Mouse (Mus musculus) hindbrain, embryonic 15.5 days (tissue): ENCODE data around the gene Trir. TPM values are rescaled to one million over a fixed set of nuclear protein-coding genes. Genes with fewer than 3 reads are reported as not detected.

Experiments
- ATAC-seq: fragments of 200-750 bp; cut with Nextera tagmentation; 2 replicates; pipeline ENCODE4 v1.8.0; 2017; ENCODE audit warnings: low read depth, moderate number of reproducible peaks, moderate TSS enrichment; ENCODE audit not compliant: low FRiP score
- H3K27ac ChIP-seq: fragments of 300-500 bp; sonication (generic); replicated peaks from 2 replicates; pipeline ENCODE4 v1.5.1; 2015; ENCODE audit warnings: mild to moderate bottlenecking, inconsistent platforms
- H3K27me3 ChIP-seq: fragments of 300-500 bp; sonication (generic); 2 replicates; pipeline ENCODE4 v1.6.1; 2015; ENCODE audit warnings: control low read depth, inconsistent platforms
- H3K36me3 ChIP-seq: fragments of 300-500 bp; sonication (generic); 2 replicates; pipeline ENCODE4 v1.6.1; 2015; ENCODE audit warnings: control low read depth, inconsistent platforms
- H3K4me1 ChIP-seq: fragments of 300-500 bp; sonication (generic); replicated peaks from 2 replicates; pipeline ENCODE4 v1.6.1; 2015; ENCODE audit warnings: control low read depth, inconsistent platforms
- H3K4me2 ChIP-seq: fragments of 300-500 bp; sonication (generic); 2 replicates; pipeline ENCODE4 v1.6.1; 2015; ENCODE audit warnings: moderate library complexity, mild to moderate bottlenecking, inconsistent platforms
- H3K4me3 ChIP-seq: fragments of 300-500 bp; sonication (generic); 2 replicates; pipeline ENCODE4 v1.5.1; 2015; ENCODE audit warnings: mild to moderate bottlenecking, inconsistent platforms
- H3K9ac ChIP-seq: fragments of 300-500 bp; sonication (generic); 2 replicates; pipeline ENCODE4 v1.6.1; 2015; ENCODE audit warnings: inconsistent platforms
- H3K9me3 ChIP-seq: fragments of 300-500 bp; sonication (generic); 2 replicates; pipeline ENCODE4 v1.6.1; 2016; ENCODE audit warnings: control low read depth, inconsistent platforms
- WGBS: fragments of 180-500 bp; shearing (Covaris S2); methylation state at CpG from one replicate; pipeline ENCODE4 v1.1.7; 2015; 5-methylcytosine and 5-hydroxymethylcytosine counted together
- polyA plus RNA-seq: library from polyadenylated mRNA; unstranded; fragments of >200 nt; fragmentation: Nextera tagmentation; extraction: Ambion mirVana; gene quantifications from 2 replicates; pipeline ENCODE4 v1.2.1, GENCODE M21; 2015

Gene Trir
- polyA plus RNA-seq, 1 experiment from 2014 or later, result 132 TPM

GRCm38 (mm10) chr8:85059879-85060616 is 33.4 kb downstream of the Trir start, which contains the start of gene Fbxw9:
Gene Fbxw9 (plus strand): TSS chr8:85060055.
- H3K36me3 ChIP-seq, result peaks cover 25% of the 10 kb centered on the region
- ATAC-seq, result peak; percentile 92
- peak within 1 kb of the TSS; percentile 92 for H3K9ac ChIP-seq
- peak within 1 kb of the TSS; percentile 77 for H3K4me2 ChIP-seq
- peaks cover 26% of the 10 kb centered on the region for H3K4me1 ChIP-seq
- no peaks in the 10 kb centered on the region for H3K9me3 ChIP-seq
- WGBS, result under 1% methylated on average over 52 of the region's 53 CpGs
- H3K27me3 ChIP-seq, result no peaks in the 10 kb centered on the region
- H3K27ac ChIP-seq, result peak within 1 kb of the TSS; percentile 85
- H3K4me3 ChIP-seq, result peak within 1 kb of the TSS; percentile 97

- 97% methylated on average over 4 of the region's 4 CpGs for WGBS
- H3K9ac ChIP-seq, result no peak overlapping the region
- H3K27ac ChIP-seq, result no peak overlapping the region
- no peaks in the 10 kb centered on the region for H3K27me3 ChIP-seq
- H3K4me1 ChIP-seq, result peaks cover 26% of the 10 kb centered on the region
- no peak for ATAC-seq
- no peak overlapping the region for H3K4me3 ChIP-seq
- H3K9me3 ChIP-seq, result no peaks in the 10 kb centered on the region
- no peak overlapping the region for H3K4me2 ChIP-seq
- H3K36me3 ChIP-seq, result peaks cover 28% of the 10 kb centered on the region
Measured at GRCm38 (mm10) chr8:85062603-85063002, 36.0 kb downstream of the Trir start.

GRCm38 (mm10) chr8:85065213-85065612 is 38.6 kb downstream of the Trir start:
- H3K4me2 ChIP-seq, result no peak overlapping the region
- 34% methylated on average over 2 of the region's 2 CpGs for WGBS
- H3K36me3 ChIP-seq, result peaks cover 30% of the 10 kb centered on the region
- no peak for ATAC-seq
- no peaks in the 10 kb centered on the region for H3K27me3 ChIP-seq
- no peaks in the 10 kb centered on the region for H3K9me3 ChIP-seq
- no peak overlapping the region for H3K27ac ChIP-seq
- peaks cover 22% of the 10 kb centered on the region for H3K4me1 ChIP-seq
- no peak overlapping the region for H3K9ac ChIP-seq
- H3K4me3 ChIP-seq, result no peak overlapping the region

- no peak overlapping the region for H3K9ac ChIP-seq
- H3K4me1 ChIP-seq, result peaks cover 13% of the 10 kb centered on the region
- 97% methylated on average over 2 of the region's 2 CpGs for WGBS
- H3K4me3 ChIP-seq, result no peak overlapping the region
- no peak overlapping the region for H3K4me2 ChIP-seq
- no peaks in the 10 kb centered on the region for H3K27me3 ChIP-seq
- H3K27ac ChIP-seq, result no peak overlapping the region
- H3K36me3 ChIP-seq, result peaks cover 30% of the 10 kb centered on the region
- ATAC-seq, result no peak
- H3K9me3 ChIP-seq, result no peaks in the 10 kb centered on the region
Measured at GRCm38 (mm10) chr8:85067155-85067554, 40.5 kb downstream of the Trir start.

- Histone ChIP-seq H3K27ac (no peak within 1 kb of the TSS), H3K9me3 (no peaks in the 10 kb centered on the region), H3K36me3 (peaks cover 30% of the 10 kb centered on the region), H3K9ac (no peak within 1 kb of the TSS), H3K4me2 (no peak within 1 kb of the TSS), H3K4me1 (peaks cover 17% of the 10 kb centered on the region), H3K4me3 (no peak within 1 kb of the TSS), H3K27me3 (no peaks in the 10 kb centered on the region)
- no peak for ATAC-seq
Measured at GRCm38 (mm10) chr8:85067982-85068381, 41.4 kb downstream of the Trir start, which contains the start of gene Gm5741. Gene Gm5741 (minus strand): TSS chr8:85067982.

GRCm38 (mm10) chr8:85071041-85071440 is 44.4 kb downstream of the Trir start:
- no peak overlapping the region for H3K9ac ChIP-seq
- H3K27ac ChIP-seq, result peak overlapping the region; percentile 95

GRCm38 (mm10) chr8:85071514-85072281 is 45.1 kb downstream of the Trir start, which contains the start of gene Dhps:
Gene Dhps (plus strand): TSS chr8:85071757.
- peak within 1 kb of the TSS; percentile 95 for H3K27ac ChIP-seq
- peak; percentile 89 for ATAC-seq
- H3K27me3 ChIP-seq, result no peaks in the 10 kb centered on the region
- H3K4me3 ChIP-seq, result peak within 1 kb of the TSS; percentile 90
- H3K4me1 ChIP-seq, result peaks cover 21% of the 10 kb centered on the region
- H3K36me3 ChIP-seq, result peaks cover 38% of the 10 kb centered on the region
- H3K9ac ChIP-seq, result peak within 1 kb of the TSS; percentile 79
- no peaks in the 10 kb centered on the region for H3K9me3 ChIP-seq
- under 1% methylated on average over 68 of the region's 68 CpGs for WGBS
- peak within 1 kb of the TSS; percentile 79 for H3K4me2 ChIP-seq

More at GRCm38 (mm10) chr8:85071041-85071440, 44.4 kb downstream of the Trir start:
- Histone ChIP-seq H3K4me1 (peaks cover 21% of the 10 kb centered on the region), H3K27me3 (no peaks in the 10 kb centered on the region), H3K4me2 (peak overlapping the region; percentile 79), H3K4me3 (peak overlapping the region; percentile 90), H3K9me3 (no peaks in the 10 kb centered on the region), H3K36me3 (peaks cover 38% of the 10 kb centered on the region)
- WGBS, result 82% methylated on average over 5 of the region's 5 CpGs
- ATAC-seq, result no peak

GRCm38 (mm10) chr8:85072364-85072929 is 45.8 kb downstream of the Trir start:
- ATAC-seq, result no peak
- peak overlapping the region; percentile 79 for H3K9ac ChIP-seq
- peak overlapping the region; percentile 90 for H3K4me3 ChIP-seq
- peaks cover 38% of the 10 kb centered on the region for H3K36me3 ChIP-seq
- H3K4me1 ChIP-seq, result peaks cover 21% of the 10 kb centered on the region
- H3K27ac ChIP-seq, result peak overlapping the region; percentile 95
- 43% methylated on average over 9 of the region's 9 CpGs for WGBS
- peak overlapping the region; percentile 79 for H3K4me2 ChIP-seq
- H3K9me3 ChIP-seq, result no peaks in the 10 kb centered on the region
- no peaks in the 10 kb centered on the region for H3K27me3 ChIP-seq

- H3K4me2 ChIP-seq, result peak overlapping the region; percentile 79; the same call in 1 of the 2 replicates
- no peaks in the 10 kb centered on the region for H3K27me3 ChIP-seq
- H3K9ac ChIP-seq, result no peak overlapping the region
- peaks cover 40% of the 10 kb centered on the region for H3K36me3 ChIP-seq
- H3K4me1 ChIP-seq, result peaks cover 21% of the 10 kb centered on the region
- WGBS, result 95% methylated on average over 15 of the region's 15 CpGs
- ATAC-seq, result no peak
- H3K27ac ChIP-seq, result no peak overlapping the region
- H3K4me3 ChIP-seq, result no peak overlapping the region
- no peaks in the 10 kb centered on the region for H3K9me3 ChIP-seq
Measured at GRCm38 (mm10) chr8:85073041-85073612, 46.5 kb downstream of the Trir start.

- Histone ChIP-seq H3K4me2 (no peak overlapping the region), H3K27ac (no peak overlapping the region), H3K36me3 (peaks cover 47% of the 10 kb centered on the region), H3K4me1 (peaks cover 21% of the 10 kb centered on the region), H3K4me3 (no peak overlapping the region), H3K9me3 (no peaks in the 10 kb centered on the region), H3K9ac (no peak overlapping the region), H3K27me3 (no peaks in the 10 kb centered on the region)
- no peak for ATAC-seq
- WGBS, result 89% methylated on average over 10 of the region's 10 CpGs
Measured at GRCm38 (mm10) chr8:85074167-85074566, 47.5 kb downstream of the Trir start.

- Histone ChIP-seq H3K27ac (no peak overlapping the region), H3K9ac (no peak overlapping the region), H3K4me1 (peaks cover 24% of the 10 kb centered on the region), H3K36me3 (peaks cover 47% of the 10 kb centered on the region), H3K27me3 (no peaks in the 10 kb centered on the region), H3K4me3 (no peak overlapping the region), H3K4me2 (no peak overlapping the region), H3K9me3 (no peaks in the 10 kb centered on the region)
- 96% methylated on average over 10 of the region's 10 CpGs for WGBS
- ATAC-seq, result no peak
Measured at GRCm38 (mm10) chr8:85074617-85075016, 48.0 kb downstream of the Trir start.
